Mouse (Mus musculus): ENCODE data around the gene Vmn1r237. TPM values are rescaled to one million over a fixed set of nuclear protein-coding genes. Genes with fewer than 3 reads are reported as not detected.

The Vmn1r237 gene
- polyA plus RNA-seq (2016; fragmentation: Nextera tagmentation; extraction: Ambion mirVana): not detected in 2 replicates

DNA sequence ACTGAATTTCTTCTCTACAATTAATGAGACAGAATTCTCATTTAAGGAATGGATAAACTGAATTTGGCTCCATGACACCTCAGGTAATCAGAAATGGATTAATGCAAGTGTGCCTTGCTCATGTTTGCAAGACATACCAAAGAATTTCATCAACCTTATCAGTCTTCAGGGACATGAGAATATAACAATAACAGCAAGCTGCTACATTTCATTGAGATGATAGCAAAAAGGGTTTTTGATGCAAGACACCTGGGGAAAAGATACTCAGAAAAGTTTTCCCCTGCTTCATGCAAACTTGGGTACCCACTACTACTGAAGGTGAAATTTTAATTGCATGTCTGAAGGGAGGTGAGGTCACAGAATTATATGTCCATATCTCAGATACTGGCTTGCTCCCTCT lies at the start of gene Vmn1r237:
Vmn1r237 (plus strand) TSS at position 301 of the 400 bp plus-strand sequence.
- no peak within 1 kb of the TSS for H3K4me2 ChIP-seq (replicated peaks)
- no peak for ATAC-seq (ENCODE audit: low FRiP score, low read depth)

DNA sequence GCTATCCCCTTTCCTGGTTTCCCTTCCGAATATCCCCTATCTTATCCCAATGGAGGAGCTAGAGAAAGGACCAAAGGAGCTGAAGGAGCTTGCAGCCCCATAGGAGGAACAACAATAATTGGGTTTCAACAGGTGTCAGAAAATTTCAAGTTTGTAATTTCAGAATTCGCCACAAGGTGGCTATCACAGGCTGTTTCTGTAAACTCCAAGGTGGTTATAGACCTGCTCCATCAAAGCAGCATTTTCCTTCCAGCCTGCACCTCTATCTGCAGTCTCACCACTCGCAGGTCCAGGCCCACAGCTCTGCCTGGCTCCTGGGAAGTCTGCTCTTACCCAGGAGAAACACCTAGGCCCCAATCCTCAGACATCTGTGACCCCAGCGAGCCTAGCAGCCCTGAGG lies 39.6 kb upstream of the Vmn1r237 start:
- peak; percentile 58; the same call in 1 of the 2 replicates for ATAC-seq (ENCODE audit: low FRiP score, low read depth)
- 11% methylated on average over 4 of the region's 4 CpGs for WGBS
- no peaks in the 10 kb centered on the region for H3K27me3 ChIP-seq (replicated peaks)

More for the DNA sequence above, at the start of gene Vmn1r237:
- H3K9ac ChIP-seq: no peak within 1 kb of the TSS
- no peaks in the 10 kb centered on the region for H3K9me3 ChIP-seq
- H3K4me1 ChIP-seq: no peaks in the 10 kb centered on the region
- H3K4me3 ChIP-seq: no peak within 1 kb of the TSS
- no peaks in the 10 kb centered on the region for H3K27me3 ChIP-seq (replicated peaks)
- H3K27ac ChIP-seq: no peak within 1 kb of the TSS
- H3K36me3 ChIP-seq: no peaks in the 10 kb centered on the region

GRCm38 (mm10) chr17:21282642-21283041 lies 29.0 kb upstream of the Vmn1r237 start, which contains the start of gene Vmn1r236:
Vmn1r236 (plus strand) TSS chr17:21282942.
- Histone ChIP-seq H3K4me2 (replicated peaks) (no peak within 1 kb of the TSS), H3K27ac (no peak within 1 kb of the TSS), H3K9me3 (no peaks in the 10 kb centered on the region), H3K9ac (no peak within 1 kb of the TSS), H3K27me3 (replicated peaks) (no peaks in the 10 kb centered on the region), H3K36me3 (no peaks in the 10 kb centered on the region), H3K4me3 (no peak within 1 kb of the TSS), H3K4me1 (no peaks in the 10 kb centered on the region)
- no peak for ATAC-seq (ENCODE audit: low FRiP score, low read depth)
- 81% methylated on average over 3 of the region's 3 CpGs for WGBS

More for the DNA sequence above, 39.6 kb upstream of the Vmn1r237 start:
- Histone ChIP-seq H3K4me3 (no peak overlapping the region), H3K9me3 (no peaks in the 10 kb centered on the region), H3K36me3 (no peaks in the 10 kb centered on the region), H3K27ac (no peak overlapping the region), H3K4me1 (no peaks in the 10 kb centered on the region), H3K9ac (no peak overlapping the region), H3K4me2 (replicated peaks) (no peak overlapping the region)

DNA sequence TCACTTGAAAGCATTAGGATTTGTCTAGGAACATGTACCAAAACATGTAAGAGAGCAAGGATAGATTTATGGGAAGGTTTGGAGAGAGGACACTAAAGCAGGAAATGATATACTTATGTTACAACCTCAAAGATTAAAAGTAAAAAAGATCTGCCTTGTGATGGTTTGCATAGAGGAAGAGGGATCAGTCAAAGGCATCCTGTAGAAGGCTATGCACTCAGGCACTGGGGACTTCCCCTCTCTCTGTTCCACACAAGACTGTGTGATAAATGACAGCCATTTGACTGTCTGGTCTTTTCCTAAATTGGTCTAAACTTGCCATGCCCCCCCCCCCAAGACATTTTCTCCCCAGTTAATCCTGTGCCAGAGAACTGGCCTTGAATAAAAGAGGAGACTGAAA lies 27.3 kb upstream of the Vmn1r237 start:
- no peak for ATAC-seq (ENCODE audit: low FRiP score, low read depth)
- H3K36me3 ChIP-seq: no peaks in the 10 kb centered on the region
- H3K9me3 ChIP-seq: no peaks in the 10 kb centered on the region

GRCm38 (mm10) chr17:21289695-21290094 lies 22.0 kb upstream of the Vmn1r237 start:
- Histone ChIP-seq H3K9me3 (no peaks in the 10 kb centered on the region), H3K27me3 (replicated peaks) (no peaks in the 10 kb centered on the region), H3K4me3 (no peak overlapping the region), H3K27ac (no peak overlapping the region), H3K9ac (no peak overlapping the region), H3K4me2 (replicated peaks) (no peak overlapping the region), H3K36me3 (no peaks in the 10 kb centered on the region), H3K4me1 (no peaks in the 10 kb centered on the region)
- no peak for ATAC-seq (ENCODE audit: low FRiP score, low read depth)

More for the DNA sequence above, 27.3 kb upstream of the Vmn1r237 start:
- Histone ChIP-seq H3K4me2 (replicated peaks) (no peak overlapping the region), H3K4me1 (no peaks in the 10 kb centered on the region), H3K27me3 (replicated peaks) (no peaks in the 10 kb centered on the region), H3K4me3 (no peak overlapping the region), H3K9ac (no peak overlapping the region), H3K27ac (no peak overlapping the region)

Small RNAs within 50 kb of the gene (microRNA-seq; reads per million reads assigned to microRNA genes)
- gene Gm26384: not detected

Other genes starting within 250 kb of the Vmn1r237 start
- gene Vmn1r234, start 85.8 kb upstream of the Vmn1r237 start, polyA plus RNA-seq (2016; fragmentation: Nextera tagmentation; extraction: Ambion mirVana): not detected in 2 replicates
- not detected in 2 replicates for gene Vmn1r235, start 55.5 kb upstream of the Vmn1r237 start, polyA plus RNA-seq (2016; fragmentation: Nextera tagmentation; extraction: Ambion mirVana)
- not detected in 2 replicates for gene Vmn1r236, start 28.9 kb upstream of the Vmn1r237 start, polyA plus RNA-seq (2016; fragmentation: Nextera tagmentation; extraction: Ambion mirVana)
- gene Zfp677, start 71.9 kb downstream of the Vmn1r237 start, polyA plus RNA-seq (2016; fragmentation: Nextera tagmentation; extraction: Ambion mirVana): 2.7 and 3.2 TPM in 2 replicates
- 3.5 and 4.1 TPM in 2 replicates for gene Zfp54, start 111.4 kb downstream of the Vmn1r237 start, polyA plus RNA-seq (2016; fragmentation: Nextera tagmentation; extraction: Ambion mirVana)
- 13.8 and 15.1 TPM in 2 replicates for gene Zfp51, start 138.5 kb downstream of the Vmn1r237 start, polyA plus RNA-seq (2016; fragmentation: Nextera tagmentation; extraction: Ambion mirVana)
- 8.1 and 9.5 TPM in 2 replicates for gene Zfp53, start 177.1 kb downstream of the Vmn1r237 start, polyA plus RNA-seq (2016; fragmentation: Nextera tagmentation; extraction: Ambion mirVana)
- gene Zfp52, start 223.7 kb downstream of the Vmn1r237 start, polyA plus RNA-seq (2016; fragmentation: Nextera tagmentation; extraction: Ambion mirVana): 1.6 and 1.9 TPM in 2 replicates

Data from neural tube, embryonic 12.5 days (tissue).